Mouse (Mus musculus) embryonic stem cell, embryonic (primary cell): ENCODE measurements around the gene Sh3bp5l.

ENCODE experiments used
- CTCF ChIA-PET, 4 experiments: fragments of 300-600 bp in 2 of 4; fragments of 350-600 bp in 2 of 4; sonication (Branson Sonifier 250); formaldehyde crosslinking; loops; one replicate each; lab custom pipeline; 2022; ENCODE audit warnings: inconsistent platforms in 2 of 4; lab: Charles Lee
- POLR2A ChIA-PET, 4 experiments: fragments of 300-600 bp in 2 of 4; fragments of 350-600 bp in 2 of 4; sonication (Branson Sonifier 250); formaldehyde crosslinking; loops; one replicate each; lab custom pipeline; 2022; ENCODE audit warnings: antibody characterized with exemption in 4 of 4, inconsistent platforms in 1 of 4; lab: Charles Lee

Sh3bp5l gene

DNA sequence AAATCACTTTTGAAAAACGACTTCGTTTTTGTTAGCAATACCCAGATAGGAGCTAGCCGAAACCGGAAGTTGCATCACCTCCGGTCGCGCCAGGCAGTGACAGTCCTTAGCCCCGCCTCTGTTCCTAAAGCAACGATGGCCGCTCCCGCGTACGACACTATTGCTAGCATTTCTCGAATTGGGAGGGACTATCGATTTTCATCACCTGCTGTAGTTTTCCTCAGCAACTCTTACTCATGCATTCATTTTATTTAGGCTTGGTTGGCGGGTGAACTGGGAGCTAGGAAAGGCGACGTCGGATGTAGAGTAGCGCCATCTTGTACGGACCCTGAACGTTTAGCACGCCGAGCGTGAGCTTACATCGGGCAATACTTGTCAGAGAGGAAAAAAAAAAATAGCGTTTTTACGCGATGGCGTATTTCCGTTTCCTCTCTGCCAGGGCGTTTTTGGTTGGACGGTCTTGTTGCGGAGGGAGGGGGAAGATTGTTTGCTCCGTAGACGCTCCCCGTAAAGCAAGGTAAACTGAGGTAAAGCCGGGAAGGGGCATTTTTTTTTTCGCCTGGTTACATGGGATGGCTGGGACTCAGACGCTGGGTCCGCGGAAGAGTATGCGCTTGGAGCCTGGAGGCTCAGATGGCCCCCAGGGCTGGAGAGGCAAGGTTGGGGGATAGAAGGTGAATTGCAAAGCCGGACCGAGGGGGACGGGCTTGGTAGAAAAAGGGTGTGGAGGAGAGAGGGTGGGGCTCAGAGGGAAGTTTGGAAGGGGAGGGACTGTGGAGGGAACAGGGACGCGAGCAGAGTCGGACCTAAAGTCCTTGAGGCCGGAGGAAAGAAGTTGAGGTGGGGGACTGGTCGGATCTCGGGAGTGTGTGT lies at the start of gene Sh3bp5l, which contains the start of gene Zfp672:
Gene Sh3bp5l, plus strand, starts transcription at position 449 of the 873 bp plus-strand sequence.
Gene Zfp672, minus strand, starts transcription at position 64 of the 873 bp plus-strand sequence.
- CTCF ChIA-PET = interaction anchor here (0.6 to 1.6 kb wide), 15 partner anchors 11 to 891 kb away, joined by 3 to 8 read pairs (median 3); no protein-coding TSS in a partner anchor
- POLR2A ChIA-PET = interaction anchor here (0.6 to 3.4 kb wide), 56 partner anchors 8 to 1119 kb away, joined by 3 to 39 read pairs (median 4); partner anchors contain the start of genes Zfp692 (in 3 of the 4), Hist3h2a (in 2 of the 4), Trim11 (in 2 of the 4) and Trim17 (in 2 of the 4)

DNA sequence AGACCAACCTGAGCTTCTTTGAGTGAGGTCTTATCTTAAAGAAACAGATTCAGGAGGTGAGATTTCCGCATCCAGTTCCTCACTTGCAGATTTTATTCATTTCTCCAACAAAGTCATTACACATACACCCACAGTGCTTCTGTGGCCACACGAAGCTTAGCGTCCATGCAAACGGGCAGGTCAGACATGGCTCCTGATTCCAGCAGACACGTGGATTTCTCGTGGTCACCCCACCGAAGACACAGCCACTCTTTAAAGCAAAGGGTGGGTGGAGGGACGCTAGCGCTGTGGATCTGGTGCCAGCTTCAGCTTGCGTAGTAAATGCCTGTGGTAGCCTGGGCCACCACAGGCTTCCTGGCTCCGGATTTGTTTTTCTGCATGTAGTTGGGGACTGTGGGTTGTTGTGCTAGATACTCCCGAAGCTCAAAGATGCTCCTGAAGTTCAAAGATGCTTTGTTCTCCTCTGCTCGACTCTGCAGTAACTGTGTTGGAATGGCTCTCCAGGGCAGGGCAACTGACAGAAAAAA lies 48.5 kb upstream of the Sh3bp5l start:
- CTCF ChIA-PET = interaction anchor here in 1 of 4 experiments (0.5 kb wide), 1 partner anchor 645 kb away, joined by 3 read pairs; no protein-coding TSS in a partner anchor

GRCm38 (mm10) chr11:58282518-58282917 lies 48.0 kb upstream of the Sh3bp5l start:
- ChIA-PET CTCF (no interaction called here), POLR2A (no interaction called here)

More for the DNA sequence above, 48.5 kb upstream of the Sh3bp5l start:
- POLR2A ChIA-PET = no interaction called here

DNA sequence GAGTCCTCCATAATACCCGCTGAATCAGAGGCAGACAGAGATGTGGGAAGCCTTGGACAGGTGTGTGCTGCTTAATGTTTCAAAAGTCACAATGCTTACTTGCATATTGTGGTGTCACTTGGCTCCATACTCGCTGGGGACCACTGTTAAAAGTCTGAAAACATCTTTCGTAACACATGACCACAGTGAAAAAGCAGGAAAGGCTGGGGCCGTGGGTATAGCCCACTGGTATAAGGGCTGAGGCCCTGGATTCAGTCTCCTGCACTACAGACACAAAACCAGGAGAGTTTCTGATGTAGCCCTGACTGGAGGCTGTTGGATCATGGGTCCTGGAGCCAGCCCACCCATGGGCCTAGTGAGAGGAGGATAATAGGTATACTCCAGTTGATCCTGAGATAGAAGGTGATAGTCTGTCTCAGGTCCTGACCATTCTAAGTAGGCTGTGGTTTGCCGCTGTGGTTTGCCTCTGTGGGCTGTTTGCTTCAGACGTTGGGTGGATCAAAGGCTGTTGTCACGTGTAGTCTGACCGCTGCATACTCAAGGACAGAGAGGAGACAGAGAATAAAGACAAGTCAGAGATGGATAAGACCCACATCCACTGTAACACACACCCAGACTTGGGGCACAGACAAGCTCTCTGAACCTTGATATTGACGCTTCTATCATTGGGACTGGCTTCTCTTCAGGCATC lies 40.4 kb upstream of the Sh3bp5l start:
- ChIA-PET CTCF (interaction anchor here in 1 of 4 experiments (1.0 to 1.1 kb wide), 2 partner anchors 51 to 60 kb away, joined by 3 read pairs; no protein-coding TSS in a partner anchor), POLR2A (interaction anchor here in 1 of 4 experiments (1.1 kb wide), 1 partner anchor 12 kb away, joined by 3 read pairs; no protein-coding TSS in a partner anchor)

DNA sequence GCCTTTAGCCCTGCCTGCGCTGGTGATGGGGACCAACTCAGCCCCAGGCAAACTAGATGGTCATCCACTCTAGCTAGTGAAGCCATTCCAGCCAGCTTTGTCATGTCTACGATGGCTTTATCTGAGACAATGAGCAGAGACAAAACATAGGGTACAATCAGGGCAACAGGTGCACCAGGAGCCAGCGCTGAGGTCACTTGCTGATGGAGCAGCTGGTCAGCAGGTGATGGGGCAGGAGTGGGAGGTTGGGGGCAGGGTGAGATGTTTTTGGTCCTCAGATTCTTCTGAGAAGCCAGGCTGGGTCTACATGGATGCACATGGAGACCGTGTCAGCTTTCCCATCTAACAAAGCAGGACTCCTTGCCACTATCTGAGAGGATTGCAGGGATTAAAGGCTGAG lies 39.7 kb upstream of the Sh3bp5l start:
- CTCF ChIA-PET = interaction anchor here in 1 of 4 experiments (1.1 kb wide), 1 partner anchor 52 kb away, joined by 3 read pairs; no protein-coding TSS in a partner anchor
- POLR2A ChIA-PET = interaction anchor here in 1 of 4 experiments (1.1 kb wide), 1 partner anchor 11 kb away, joined by 3 read pairs; no protein-coding TSS in a partner anchor

GRCm38 (mm10) chr11:58292791-58293190 lies 37.7 kb upstream of the Sh3bp5l start:
- CTCF ChIA-PET = interaction anchor here in 2 of 4 experiments (0.5 to 2.1 kb wide), 3 partner anchors 9 to 153 kb away, joined by 3 to 16 read pairs (median 6); no protein-coding TSS in a partner anchor

GRCm38 (mm10) chr11:58297396-58297795 lies 33.1 kb upstream of the Sh3bp5l start:
- POLR2A ChIA-PET = interaction anchor here in 2 of 4 experiments (0.7 to 1.6 kb wide), 2 partner anchors 10 to 36 kb away, joined by 3 to 5 read pairs; no protein-coding TSS in a partner anchor
- CTCF ChIA-PET = interaction anchor here in 1 of 4 experiments (0.6 kb wide), 3 partner anchors 32 to 89 kb away, joined by 3 to 6 read pairs (median 5); no protein-coding TSS in a partner anchor

More at GRCm38 (mm10) chr11:58292791-58293190, 37.7 kb upstream of the Sh3bp5l start:
- POLR2A ChIA-PET = interaction anchor here in 2 of 4 experiments (0.6 to 1.7 kb wide), 2 partner anchors 9 to 347 kb away, joined by 3 to 4 read pairs; no protein-coding TSS in a partner anchor

GRCm38 (mm10) chr11:58301057-58301456 lies 29.5 kb upstream of the Sh3bp5l start:
- ChIA-PET CTCF (interaction anchor here (0.6 to 2.4 kb wide), 34 partner anchors 8 to 912 kb away, joined by 3 to 16 read pairs (median 4); partner anchors contain the start of genes Sh3bp5l (in 2 of the 4) and Zfp672 (in 2 of the 4)), POLR2A (interaction anchor here in 3 of 4 experiments (0.5 to 2.3 kb wide), 11 partner anchors 9 to 62 kb away, joined by 3 to 39 read pairs (median 6); partner anchors contain the start of genes Sh3bp5l (in 3 of the 3) and Zfp672 (in 3 of the 3))

- ChIA-PET CTCF (interaction anchor here (0.6 to 2.4 kb wide), 44 partner anchors 9 to 911 kb away, joined by 3 to 16 read pairs (median 4); partner anchors contain the start of genes Sh3bp5l (in 3 of the 4), Zfp672 (in 3 of the 4) and Fam183b (in 1 of the 4)), POLR2A (interaction anchor here in 3 of 4 experiments (0.5 to 2.3 kb wide), 19 partner anchors 10 to 450 kb away, joined by 3 to 39 read pairs (median 3); partner anchors contain the start of genes Sh3bp5l (in 3 of the 3), Zfp672 (in 3 of the 3) and Cnot8 (in 1 of the 3))
Observed at GRCm38 (mm10) chr11:58301837-58302754, 28.4 kb upstream of the Sh3bp5l start.

DNA sequence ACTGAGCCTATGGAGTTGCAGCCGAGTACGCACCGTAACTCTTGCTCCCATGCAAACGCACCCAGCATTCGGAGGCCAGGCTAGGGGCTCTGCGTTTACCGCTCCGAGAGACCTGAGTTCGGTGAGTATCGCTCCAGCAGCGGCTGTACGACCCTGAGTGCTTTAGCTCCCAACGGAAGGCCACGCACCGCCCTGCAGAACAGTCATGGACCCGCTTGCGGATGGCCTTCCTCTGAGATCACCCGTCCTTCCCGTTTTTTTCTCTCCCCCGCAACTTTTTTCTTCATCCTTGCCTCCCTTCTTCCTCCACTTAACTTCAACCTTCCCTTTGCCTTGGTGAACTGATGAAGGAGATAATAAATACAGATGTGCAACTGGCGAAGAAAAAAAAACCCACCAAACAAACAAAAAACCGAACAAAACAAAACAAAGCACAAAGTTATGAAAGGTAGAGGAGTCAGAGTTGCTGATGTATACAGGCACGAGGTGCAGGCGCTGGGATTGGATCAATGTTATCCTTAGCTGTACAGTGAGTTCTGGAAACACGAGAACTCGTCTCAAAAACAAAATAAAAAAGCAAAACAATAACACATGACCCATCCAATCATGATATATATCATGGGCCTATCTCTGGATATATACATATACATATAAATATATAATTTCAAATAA lies 27.6 kb upstream of the Sh3bp5l start:
- ChIA-PET CTCF (interaction anchor here in 3 of 4 experiments (0.6 to 2.4 kb wide), 15 partner anchors 13 to 736 kb away, joined by 3 to 13 read pairs (median 4); partner anchors contain the start of genes Sh3bp5l (in 2 of the 3), Zfp672 (in 2 of the 3) and Fam183b (in 1 of the 3)), POLR2A (interaction anchor here in 3 of 4 experiments (0.6 to 2.3 kb wide), 12 partner anchors 10 to 699 kb away, joined by 3 to 39 read pairs (median 6); partner anchors contain the start of genes Sh3bp5l (in 3 of the 3) and Zfp672 (in 3 of the 3))

- CTCF ChIA-PET = interaction anchor here in 1 of 4 experiments (2.4 kb wide), 1 partner anchor 64 kb away, joined by 12 read pairs; no protein-coding TSS in a partner anchor
- POLR2A ChIA-PET = interaction anchor here in 2 of 4 experiments (0.6 to 2.3 kb wide), 5 partner anchors 13 to 698 kb away, joined by 3 to 15 read pairs (median 8); partner anchors contain the start of genes Sh3bp5l (in 1 of the 2) and Zfp672 (in 1 of the 2)
Observed at GRCm38 (mm10) chr11:58303594-58303993, 26.9 kb upstream of the Sh3bp5l start.

DNA sequence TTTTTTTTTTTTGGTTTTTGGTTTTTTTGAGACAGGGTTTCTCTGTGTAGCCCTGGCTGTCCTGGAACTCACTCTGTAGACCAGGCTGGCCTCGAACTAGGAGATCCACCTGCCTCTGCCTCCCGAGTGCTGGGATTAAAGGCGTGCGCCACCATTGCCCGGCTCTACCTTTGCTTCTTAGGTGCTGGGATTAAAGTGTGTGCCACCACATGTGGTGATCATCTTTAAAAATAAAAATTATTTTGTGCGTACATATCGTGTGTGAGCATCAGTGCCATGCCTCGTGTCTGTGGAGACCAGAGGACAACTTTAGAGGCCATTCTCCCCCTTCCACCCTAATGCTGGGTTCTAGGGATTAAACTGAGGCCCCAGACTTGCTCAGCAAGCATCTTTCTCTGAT lies 25.2 kb upstream of the Sh3bp5l start:
- ChIA-PET CTCF (interaction anchor here in 1 of 4 experiments (0.6 kb wide), 1 partner anchor 286 kb away, joined by 3 read pairs; no protein-coding TSS in a partner anchor), POLR2A (interaction anchor here in 1 of 4 experiments (0.6 kb wide), 3 partner anchors 50 to 169 kb away, joined by 3 read pairs; no protein-coding TSS in a partner anchor)

GRCm38 (mm10) chr11:58306860-58307308 lies 23.6 kb upstream of the Sh3bp5l start, which contains the start of gene Zfp692:
Gene Zfp692 (plus strand): TSS chr11:58307069.
- ChIA-PET POLR2A (interaction anchor here (0.8 to 3.2 kb wide), 13 partner anchors 10 to 518 kb away, joined by 3 to 34 read pairs (median 6); partner anchors contain the start of genes Sh3bp5l (in 3 of the 4), Zfp672 (in 3 of the 4) and Cnot8 (in 1 of the 4)), CTCF (interaction anchor here in 3 of 4 experiments (0.6 to 2.6 kb wide), 4 partner anchors 10 to 209 kb away, joined by 3 to 11 read pairs (median 10); no protein-coding TSS in a partner anchor)

DNA sequence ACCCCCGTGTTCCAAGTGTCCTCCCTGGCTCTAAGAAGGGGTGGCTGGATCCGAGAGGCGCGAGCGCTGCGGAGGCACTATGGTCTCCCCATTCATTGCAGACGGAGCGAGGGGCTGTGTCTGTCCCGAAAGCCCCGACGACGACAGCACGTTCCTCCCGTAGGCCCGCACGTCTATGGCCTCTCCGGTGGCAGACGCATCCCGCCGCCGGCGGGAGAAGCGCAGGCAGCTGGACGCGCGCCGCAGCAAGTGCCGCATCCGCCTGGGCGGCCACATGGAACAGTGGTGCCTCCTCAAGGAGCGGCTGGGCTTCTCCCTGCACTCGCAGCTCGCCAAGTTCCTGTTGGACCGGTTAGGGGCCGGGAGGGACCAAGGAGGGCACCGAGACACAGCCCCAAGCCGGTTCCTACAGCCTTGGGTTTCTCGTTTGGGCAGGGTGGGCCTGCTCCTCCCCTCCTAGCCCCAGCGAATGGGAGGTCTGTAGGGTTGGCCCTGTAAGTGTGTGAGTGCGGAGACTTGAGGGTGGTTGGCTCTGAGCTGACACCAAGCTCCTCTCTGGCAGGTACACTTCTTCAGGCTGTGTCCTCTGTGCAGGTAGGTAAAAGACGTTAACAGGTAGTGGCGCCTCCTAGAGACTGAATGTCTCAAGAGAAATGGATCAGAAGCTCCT lies 23.0 kb upstream of the Sh3bp5l start:
- ChIA-PET POLR2A (interaction anchor here (0.8 to 3.2 kb wide), 21 partner anchors 9 to 518 kb away, joined by 3 to 34 read pairs (median 5); partner anchors contain the start of genes Sh3bp5l (in 4 of the 4), Zfp672 (in 4 of the 4) and Cnot8 (in 2 of the 4)), CTCF (interaction anchor here in 3 of 4 experiments (0.5 to 2.6 kb wide), 13 partner anchors 9 to 210 kb away, joined by 3 to 11 read pairs (median 3); partner anchors contain the start of genes Sh3bp5l (in 1 of the 3) and Zfp672 (in 1 of the 3))
